Mouse (Mus musculus): ENCODE measurements around the gene Ddrgk1.
"Not testable (repeated sequence)": the region's sequence is repeated elsewhere in the genome, so short reads cannot be mapped to it uniquely, and the experiment has no call there.

Gene Ddrgk1

GRCm38 (mm10) chr2:130653303-130653702 is 11.2 kb downstream of the Ddrgk1 start:
- DNase-seq: no peak

DNA sequence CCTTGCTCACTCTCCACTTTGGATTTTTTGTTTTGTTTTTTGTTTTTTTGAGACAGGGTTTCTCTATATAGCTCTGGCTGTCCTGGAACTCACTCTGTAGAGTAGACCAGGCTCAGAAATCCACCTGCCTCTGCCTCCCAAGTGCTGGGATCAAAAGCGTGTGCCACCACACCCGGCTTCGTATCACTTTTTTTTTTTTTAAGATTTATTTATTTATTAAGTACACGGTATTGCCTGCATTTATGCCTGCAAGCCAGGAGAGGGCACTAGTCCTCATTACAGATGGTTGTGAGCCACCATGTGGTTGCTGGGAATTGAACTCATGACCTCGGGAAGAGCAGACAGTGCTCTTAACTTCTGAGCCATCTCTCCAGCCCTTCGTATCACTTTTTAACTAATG is 15.4 kb downstream of the Ddrgk1 start:
- DNase-seq: not testable (repeated sequence)

DNA sequence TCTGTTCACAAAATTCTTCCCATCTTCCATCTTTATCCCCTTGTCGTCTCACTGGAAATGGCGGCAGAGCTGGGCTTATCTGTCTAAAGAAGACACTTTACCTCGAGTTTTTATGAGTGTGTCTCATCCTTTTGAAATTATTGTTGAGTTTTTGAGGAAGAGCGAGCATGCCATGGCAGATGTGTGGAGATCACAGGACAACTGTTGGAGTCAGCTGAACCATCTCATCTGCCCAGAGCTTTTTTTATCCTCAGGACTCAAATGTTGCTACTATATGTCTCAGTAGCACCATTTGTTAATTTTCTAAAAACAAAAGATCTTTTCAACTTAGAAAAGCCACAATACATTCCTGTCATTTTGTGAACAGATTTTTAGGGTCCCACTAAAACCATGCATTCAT is 19.3 kb downstream of the Ddrgk1 start:
- DNase-seq: no peak

DNA sequence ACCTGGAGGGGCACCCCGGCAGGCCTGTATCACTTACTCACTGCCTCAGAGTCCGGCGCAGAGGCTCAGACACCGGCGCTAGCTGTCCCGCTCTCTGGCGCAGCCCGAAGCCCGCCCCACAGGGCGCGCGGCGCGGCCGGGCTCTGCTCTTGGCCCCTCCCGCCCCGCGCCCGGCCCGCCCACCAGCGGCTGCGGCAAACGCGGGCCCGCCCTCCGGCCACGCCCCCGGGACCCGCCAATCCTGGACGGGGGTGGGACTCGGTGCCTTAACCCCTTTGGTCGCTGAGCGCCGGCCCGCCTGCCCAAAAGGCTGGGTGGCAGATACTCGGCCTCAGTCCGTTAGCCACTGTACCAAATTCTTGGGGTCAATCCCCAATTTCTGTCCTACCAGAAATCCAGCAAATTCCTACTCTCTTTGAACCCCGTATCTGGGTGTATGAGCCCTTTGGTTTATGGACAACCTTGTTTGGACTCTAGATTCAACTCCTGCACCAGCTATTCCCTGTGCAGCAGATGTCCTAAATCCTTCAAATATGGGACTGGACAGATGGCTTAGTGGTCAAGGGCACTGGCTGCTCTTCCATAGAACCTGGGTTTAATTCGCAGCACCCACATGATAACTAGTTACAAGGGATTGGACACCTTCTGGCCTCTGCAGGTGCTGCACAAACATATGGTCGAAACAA is 21.6 kb downstream of the Ddrgk1 start, which contains the start of gene Lzts3:
Gene Lzts3 (minus strand): TSS at position 120 of the 686 bp plus-strand sequence.
- DNase-seq: peak; percentile 97

GRCm38 (mm10) chr2:130642197-130642660 is 22.2 kb downstream of the Ddrgk1 start:
- DNase-seq: no peak

- no peak for DNase-seq
These were observed 23.0 kb downstream of the Ddrgk1 start for GRCm38 (mm10) chr2:130641351-130642025.

GRCm38 (mm10) chr2:130639276-130639675 is 25.2 kb downstream of the Ddrgk1 start:
- no peak for DNase-seq

DNA sequence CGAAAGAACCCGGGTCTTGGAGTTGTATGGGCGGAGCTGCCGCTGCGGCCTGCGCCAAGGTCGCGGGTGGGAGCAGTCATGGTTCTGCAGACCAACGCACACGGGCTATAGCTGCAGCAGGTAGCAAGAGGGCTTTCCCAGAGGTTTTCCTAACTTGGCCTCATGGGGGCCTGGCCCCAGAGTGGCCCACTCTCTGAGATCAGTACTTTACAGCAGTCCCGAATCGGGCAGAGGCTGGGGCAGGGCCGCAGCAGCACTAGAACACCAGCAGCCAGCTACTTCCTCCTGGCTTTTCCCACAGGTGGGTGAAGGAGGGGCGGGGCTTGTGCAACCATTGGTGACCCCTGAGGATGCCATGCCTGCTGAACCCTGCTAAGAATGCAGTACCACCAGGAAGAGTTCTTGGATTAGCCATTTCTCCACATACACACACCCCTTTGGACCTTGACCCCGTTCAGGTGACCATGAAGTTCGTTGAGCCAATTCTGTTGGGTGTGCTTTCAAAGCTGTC is 26.3 kb downstream of the Ddrgk1 start:
- DNase-seq: no peak

GRCm38 (mm10) chr2:130635847-130636246 is 28.6 kb downstream of the Ddrgk1 start:
- peak; percentile 36 for DNase-seq

DNA sequence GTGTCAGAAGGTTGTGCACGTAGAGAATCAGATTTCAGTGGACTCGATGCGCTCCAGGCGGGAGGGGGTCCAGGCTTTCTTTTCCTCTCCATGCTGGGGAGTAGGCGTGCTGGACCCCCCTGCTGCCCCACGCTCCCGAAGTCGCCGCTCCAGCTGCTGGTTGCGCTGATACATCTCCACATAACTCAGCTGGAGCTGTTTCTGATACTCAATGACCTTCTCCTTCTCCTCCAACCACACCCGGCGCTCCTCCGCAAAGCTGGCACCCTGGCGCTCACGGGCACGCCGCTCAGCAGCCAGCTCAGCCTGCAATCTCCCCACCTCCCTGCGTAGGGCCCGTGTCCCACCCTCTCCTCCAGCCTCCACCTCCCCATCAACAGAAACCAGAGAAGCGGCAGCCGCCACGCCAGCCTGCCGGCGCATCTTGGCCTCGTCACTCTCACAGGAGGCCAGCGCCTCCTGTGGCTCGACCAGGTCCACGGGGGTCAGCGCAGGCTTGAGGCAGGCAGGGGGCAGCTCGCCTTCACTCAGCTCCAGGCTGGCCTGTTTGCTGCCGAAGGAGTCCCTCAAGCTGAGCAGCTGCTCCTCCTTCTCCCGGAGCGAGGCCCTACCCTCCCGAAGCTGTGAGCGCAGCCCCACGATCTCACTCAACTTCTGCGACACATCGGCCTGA is 29.6 kb downstream of the Ddrgk1 start:
- DNase-seq: peak; percentile 19

- no peak for DNase-seq
These were observed 30.3 kb downstream of the Ddrgk1 start for GRCm38 (mm10) chr2:130634006-130634738.

DNA sequence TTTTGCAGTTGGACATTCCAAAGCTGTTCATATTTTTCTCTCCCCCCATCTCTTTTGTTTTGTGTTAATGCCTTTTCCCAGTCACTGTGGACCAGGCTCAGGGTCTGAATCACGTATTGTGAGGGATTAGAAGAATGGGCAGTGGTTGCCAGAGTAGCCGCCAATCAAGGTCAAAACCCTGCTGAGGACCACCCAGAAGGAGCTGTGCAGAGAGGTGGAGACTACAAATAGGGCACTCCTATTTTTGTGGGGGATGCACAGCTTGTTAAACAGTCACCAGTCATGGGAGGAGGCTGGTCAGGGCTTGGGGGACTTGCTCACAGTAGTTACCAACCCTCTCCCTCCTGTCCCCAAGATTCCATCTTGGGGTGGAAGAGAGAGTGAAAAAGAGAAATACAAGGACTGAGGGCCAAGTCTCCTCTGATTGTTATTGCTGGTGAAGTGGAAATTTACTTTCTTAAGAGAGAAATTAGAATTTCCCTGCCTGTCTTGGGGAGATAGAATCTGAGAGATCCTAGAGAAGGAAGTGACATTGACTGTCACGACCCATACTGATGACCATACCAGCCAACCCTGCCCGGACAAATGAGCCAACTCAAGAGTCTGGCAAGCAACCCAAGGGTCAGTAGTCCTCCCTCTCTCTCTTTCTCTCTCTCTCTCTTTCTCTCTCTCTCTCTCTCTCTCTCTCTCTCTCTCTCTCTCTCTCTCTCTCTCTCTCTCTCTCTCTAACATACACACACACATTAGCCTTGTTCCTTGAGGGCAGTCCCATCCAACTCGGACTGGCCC is 31.4 kb downstream of the Ddrgk1 start:
- DNase-seq: no peak

GRCm38 (mm10) chr2:130632416-130632815 is 32.0 kb downstream of the Ddrgk1 start:
- no peak for DNase-seq

DNA sequence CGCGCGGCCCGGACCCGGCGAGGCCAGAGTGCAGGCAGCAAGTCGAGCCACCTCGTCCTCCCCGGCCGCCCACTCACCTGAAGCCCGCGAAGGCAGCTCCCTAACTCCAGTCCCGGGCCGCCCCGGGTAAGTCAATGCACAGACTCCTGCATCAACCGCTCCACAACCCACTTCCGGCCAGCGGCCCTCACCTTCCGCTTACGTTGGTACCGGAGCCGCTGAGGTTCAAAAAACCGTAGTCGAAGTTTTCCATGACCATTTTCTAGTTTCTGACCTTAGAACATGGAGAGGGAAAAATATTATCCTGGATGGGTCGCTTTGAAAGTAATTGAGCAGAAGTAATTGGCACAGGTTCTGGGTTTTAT is 34.6 kb downstream of the Ddrgk1 start, which contains the start of the genes Fastkd5 and Ubox5:
Gene Fastkd5 (minus strand): TSS at position 189 of the 365 bp plus-strand sequence.
Gene Ubox5 (minus strand): TSS at position 200 of the 365 bp plus-strand sequence.
- DNase-seq: peak; percentile 85

GRCm38 (mm10) chr2:130629080-130629838 is 35.2 kb downstream of the Ddrgk1 start:
- no peak for DNase-seq

- DNase-seq: peak; percentile 36
These were observed 36.0 kb downstream of the Ddrgk1 start for GRCm38 (mm10) chr2:130628424-130628823.

- DNase-seq: no peak
These were observed 45.5 kb downstream of the Ddrgk1 start for GRCm38 (mm10) chr2:130618972-130619371.

GRCm38 (mm10) chr2:130613091-130613490 is 51.4 kb downstream of the Ddrgk1 start:
- peak; percentile 35 for DNase-seq

Measured in liver (tissue).